Mouse (Mus musculus) ovary, postnatal 10 days (tissue): Measurements from ENCODE around the gene Ttc26.

Experiments used
- DNase-seq: peaks from one replicate; pipeline ENCODE4 v3.0.0; 2022; ENCODE audit warnings: low spot score

The Ttc26 gene

GRCm38 (mm10) chr6:38458075-38458474, 76.8 kb downstream of the Ttc26 start:
- no peak for DNase-seq

GRCm38 (mm10) chr6:38469591-38469990, 88.3 kb downstream of the Ttc26 start:
- no peak for DNase-seq
